ENCODE assay signal across 8 mouse cellular contexts in genomic region chr3:40540567-40541554, GRCm38 (mm10). TPM values are rescaled to one million over a fixed set of nuclear protein-coding genes. Genes with fewer than 3 reads are reported as not detected.
DNase-seq lines count a peak whose midpoint lies in the region; ATAC-seq lines count a peak whose summit lies in the region.

No protein-coding gene starts in this region.

- no peaks in the 10 kb centered on the region for H3K36me3 ChIP-seq in megakaryocyte, embryonic 14.5 days (replicated peaks; ENCODE audit: low read length)

- peaks cover 5% of the 10 kb centered on the region; the same call in 1 of the 2 replicates for H3K9me3 ChIP-seq in megakaryocyte, embryonic 14.5 days

- ATAC-seq in inflammation-experienced regulatory T-cells, adult 6 months, result peak; percentile 97

- peaks cover 12% of the 10 kb centered on the region for H3K27me3 ChIP-seq in megakaryocyte, embryonic 14.5 days (replicated peaks)

- no peaks in the 10 kb centered on the region for H3K4me1 ChIP-seq in megakaryocyte, embryonic 14.5 days

- H3K4me3 ChIP-seq in megakaryocyte, embryonic 14.5 days (replicated peaks), result peak overlapping the region; percentile 97

- peak; percentile 88 to 96 for DNase-seq in adrenal gland, adult (ENCODE audit: inconsistent age in 2 of 2, low spot score in 1 of 2)
- DNase-seq in embryo, embryonic 10 days (ENCODE audit: low spot score), result peak; percentile 95
- peak; percentile 93 for DNase-seq in gastrocnemius, postnatal 10 days
- peak; percentile 39 to 89 for DNase-seq in left cerebral cortex, adult 9 months (ENCODE audit: low spot score in 2 of 2)
- peak; percentile 91 for DNase-seq in right cerebral cortex, adult 2 months (ENCODE audit: low spot score in 2 of 2)
- peak; percentile 65 for DNase-seq in urinary bladder, postnatal 10 days (ENCODE audit: low spot score)

RNA-seq across cellular contexts. Expression of gene Intu, which starts 9.8 kb away (rescaled TPM):
- 1 to 10 TPM; 1.3 to 1.9 TPM for total RNA-seq in gastrocnemius, postnatal 10 days (2021)
- polyA plus RNA-seq in inflammation-experienced regulatory T-cells, adult 6 months (2017; shearing (Covaris generic)), result under 1 TPM; 0.10 to 0.34 (median 0.34) TPM
- 1.3 TPM in 1 of 2 replicates, not detected in the other for polyA plus RNA-seq in megakaryocyte, embryonic 14.5 days (2012; ENCODE audit: insufficient read depth, low replicate concordance)

Comparison
In these comparisons a context has a peak if more than half of its experiments do, and no peak if none do; other contexts are left out.
1. Peak in every context shown above with its lines: DNase-seq, ATAC-seq and H3K4me3 ChIP-seq.